Mouse (Mus musculus) hindbrain, postnatal 0 days (tissue): ENCODE measurements around the gene Gnpda2. TPM values are rescaled to one million over a fixed set of nuclear protein-coding genes. Genes with fewer than 3 reads are reported as not detected.
A peak's percentile ranks its signal among the peaks of the same experiment; 100 is the strongest.

ENCODE experiments used
- ATAC-seq: fragments of 200-750 bp; cut with Nextera tagmentation; 2 replicates; pipeline ENCODE4 v1.8.0; 2017; ENCODE audit warnings: mild to moderate bottlenecking, moderate TSS enrichment, moderate library complexity
- DNase-seq: peaks from one replicate; pipeline ENCODE4 v3.0.0-alpha.2; 2015; ENCODE audit warnings: low spot score
- H3K27ac ChIP-seq: fragments of 300-500 bp; sonication (generic); 2 replicates; pipeline ENCODE4 v1.5.1; 2014; ENCODE audit warnings: mild to moderate bottlenecking
- H3K27me3 ChIP-seq: fragments of 300-500 bp; sonication (generic); 2 replicates; pipeline ENCODE4 v1.6.1; 2014; ENCODE audit warnings: low read length, mixed read lengths; ENCODE audit not compliant: insufficient read depth
- H3K36me3 ChIP-seq: fragments of 300-500 bp; sonication (generic); 2 replicates; pipeline ENCODE4 v1.6.1; 2014; ENCODE audit warnings: low read length, mixed read lengths; ENCODE audit not compliant: insufficient read depth
- H3K4me1 ChIP-seq: fragments of 300-500 bp; sonication (generic); 2 replicates; pipeline ENCODE4 v1.6.1; 2014; ENCODE audit warnings: antibody characterized with exemption, low read length, mixed read lengths; ENCODE audit not compliant: insufficient read depth
- H3K4me2 ChIP-seq: fragments of 300-500 bp; sonication (generic); 2 replicates; pipeline ENCODE4 v1.6.1; 2014; ENCODE audit warnings: low read depth, mild to moderate bottlenecking, low read length, moderate library complexity, mixed read lengths
- H3K4me3 ChIP-seq: fragments of 300-500 bp; sonication (generic); 2 replicates; pipeline ENCODE4 v1.5.1; 2014; ENCODE audit warnings: low read length
- H3K9ac ChIP-seq: fragments of 300-500 bp; sonication (generic); replicated peaks from 2 replicates; pipeline ENCODE4 v1.6.1; 2014; ENCODE audit warnings: mild to moderate bottlenecking, low read length, moderate library complexity, mixed read lengths
- H3K9me3 ChIP-seq: fragments of 300-500 bp; sonication (generic); 2 replicates; pipeline ENCODE4 v1.6.1; 2016; ENCODE audit warnings: low read length, mixed read lengths
- CTCF ChIP-seq: IDR thresholded peaks from 2 replicates; pipeline ENCODE4 v1.5.1; 2016; ENCODE audit warnings: antibody characterized with exemption, control low read depth, low read depth
- WGBS: fragments of 180-500 bp; shearing (Covaris S2); extraction: QIAGEN DNeasy Blood & Tissue Kit; methylation state at CpG from one replicate; pipeline ENCODE4 v1.1.7; 2014; 5-methylcytosine and 5-hydroxymethylcytosine counted together
- polyA plus RNA-seq: library from polyadenylated mRNA; unstranded; fragments of >200 nt; fragmentation: Nextera tagmentation; extraction: Ambion mirVana; gene quantifications from 2 replicates; pipeline ENCODE4 v1.2.1, GENCODE M21; 2015
- total RNA-seq: library from RNA; depleted of rRNA; stranded (reverse); fragments of >200 nt; gene quantifications from 2 replicates; pipeline ENCODE4 v1.2.3, GENCODE M21; 2014; rRNA removed

Gene Gnpda2
- total and polyA plus RNA-seq, 2 experiments from 2014 or later = 22.6 to 37.9 TPM

DNA sequence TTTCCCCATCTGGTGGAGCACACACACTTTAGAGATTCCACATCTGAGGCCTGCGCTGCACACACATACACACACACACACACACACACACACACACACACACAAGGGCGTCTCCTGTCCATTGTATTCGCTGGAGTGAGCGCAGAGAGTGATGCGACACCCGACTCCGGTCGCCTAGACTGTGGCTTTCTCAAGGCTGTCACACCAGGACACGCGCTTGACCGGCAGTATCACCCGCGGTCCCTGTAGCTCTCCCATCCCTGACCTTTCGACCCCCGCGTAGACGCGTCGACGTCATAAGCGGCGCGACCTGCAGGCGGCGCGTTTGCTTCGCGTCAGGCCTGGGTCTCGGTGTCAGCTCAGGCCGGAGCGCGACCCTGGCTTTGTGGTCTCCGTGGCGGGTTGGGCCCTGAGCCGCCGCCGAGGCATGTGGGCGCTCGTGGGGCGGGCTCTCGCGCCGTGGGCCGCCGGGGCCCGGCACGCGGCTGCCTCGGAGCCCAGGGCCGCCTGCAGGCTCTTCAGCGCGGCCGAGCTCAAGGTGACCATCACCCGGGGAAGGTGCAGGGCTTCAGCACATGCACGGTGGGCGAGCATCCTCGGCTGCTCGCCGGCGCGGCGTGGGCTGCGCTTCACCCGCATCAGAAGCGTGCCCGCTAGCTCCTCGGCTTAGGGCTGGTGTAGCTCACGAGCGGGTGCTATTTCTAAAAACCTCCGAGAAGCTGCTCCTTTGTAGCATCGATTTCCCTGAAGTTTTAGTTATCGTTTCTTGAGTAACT is 35.3 kb downstream of the Gnpda2 start, which contains the start of gene Guf1:
TSS of gene Guf1 (plus strand) at position 296 of the 776 bp plus-strand sequence.
- no peaks in the 10 kb centered on the region for H3K27me3 ChIP-seq
- DNase-seq (peak; percentile 96), ATAC-seq (peak; percentile 96)
- H3K4me2 ChIP-seq = peak within 1 kb of the TSS; percentile 74
- peak within 1 kb of the TSS; percentile 92 for H3K9ac ChIP-seq
- peak; percentile 52 for TF ChIP-seq CTCF
- H3K4me1 ChIP-seq = no peaks in the 10 kb centered on the region
- WGBS = under 1% methylated on average over 71 of the region's 72 CpGs
- H3K4me3 ChIP-seq = peak within 1 kb of the TSS; percentile 77
- peaks cover 7% of the 10 kb centered on the region; the same call in 1 of the 2 replicates for H3K36me3 ChIP-seq
- no peaks in the 10 kb centered on the region for H3K9me3 ChIP-seq
- peak within 1 kb of the TSS; percentile 96 for H3K27ac ChIP-seq

DNA sequence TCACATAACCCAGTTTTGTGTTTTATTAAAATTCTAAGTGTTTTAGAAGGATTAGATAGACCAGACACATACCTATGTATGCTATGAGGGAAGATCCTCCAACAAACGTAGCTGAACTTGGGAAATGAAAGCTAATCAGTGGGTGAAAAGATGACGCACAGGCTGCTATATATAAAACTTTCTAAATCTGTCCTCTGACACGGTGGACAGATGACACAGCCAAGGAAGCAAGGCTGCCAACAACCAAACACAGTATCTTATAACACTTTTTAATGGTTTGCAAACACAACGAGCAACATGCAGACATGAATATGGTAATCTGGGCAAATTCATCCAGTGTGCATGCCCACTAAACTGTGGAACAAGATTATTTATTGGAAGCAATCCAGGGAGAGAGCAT is 49.7 kb downstream of the Gnpda2 start, which contains the start of gene Yipf7:
TSS of gene Yipf7 (minus strand) at position 160 of the 400 bp plus-strand sequence.
- DNase-seq = no peak
- TF ChIP-seq CTCF = no peak
- Histone ChIP-seq H3K4me3 (no peak within 1 kb of the TSS), H3K4me1 (no peaks in the 10 kb centered on the region), H3K4me2 (no peak within 1 kb of the TSS), H3K9ac (no peak within 1 kb of the TSS), H3K9me3 (no peaks in the 10 kb centered on the region), H3K36me3 (no peaks in the 10 kb centered on the region), H3K27ac (no peak within 1 kb of the TSS), H3K27me3 (no peaks in the 10 kb centered on the region)
- ATAC-seq = no peak
- WGBS = 63% methylated on average over 4 of the region's 4 CpGs

DNA sequence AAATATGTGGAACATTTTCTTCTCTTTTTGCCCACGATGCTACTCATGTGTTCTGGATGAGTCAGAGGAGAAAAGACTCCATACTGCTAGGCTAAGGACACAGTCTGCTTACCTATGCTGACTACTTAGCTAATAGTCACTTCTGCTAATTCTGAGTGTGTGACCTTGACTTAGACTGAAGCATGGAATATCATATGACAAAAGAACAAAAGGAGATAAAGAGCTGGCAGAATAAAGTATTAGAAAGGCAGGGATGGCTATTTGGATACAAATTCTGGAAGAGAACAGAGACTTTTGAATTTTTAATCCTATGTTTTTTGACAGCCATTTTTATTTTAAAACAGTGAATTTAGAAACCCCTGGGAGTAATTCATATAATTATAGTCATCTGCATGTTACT is 50.5 kb downstream of the Gnpda2 start:
- no peak overlapping the region for H3K27ac ChIP-seq
- H3K36me3 ChIP-seq = no peaks in the 10 kb centered on the region
- WGBS = 88% methylated on average over 1 of the region's 1 CpGs
- no peak for DNase-seq
- H3K4me1 ChIP-seq = no peaks in the 10 kb centered on the region
- no peak for TF ChIP-seq CTCF
- no peak overlapping the region for H3K4me2 ChIP-seq
- H3K9ac ChIP-seq = no peak overlapping the region
- no peak for ATAC-seq
- H3K9me3 ChIP-seq = no peaks in the 10 kb centered on the region
- no peak overlapping the region for H3K4me3 ChIP-seq
- no peaks in the 10 kb centered on the region for H3K27me3 ChIP-seq

DNA sequence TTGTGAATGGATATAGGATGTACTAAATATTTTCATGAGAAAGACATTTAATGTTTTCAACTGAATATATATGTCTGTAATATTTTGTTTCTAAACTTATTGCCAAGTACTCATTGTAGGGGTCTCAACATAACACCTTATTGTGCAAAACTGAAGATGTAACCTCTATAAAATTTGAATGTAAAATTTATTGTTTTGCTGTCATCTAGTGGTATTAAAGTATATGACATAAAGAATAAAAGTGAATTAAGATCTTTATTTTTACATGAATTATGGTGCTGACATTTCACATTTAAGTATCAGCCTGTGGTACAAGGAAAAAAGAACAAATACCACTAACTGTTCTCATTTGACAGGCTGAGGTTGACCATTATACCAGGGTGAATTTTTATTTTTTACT is 68.2 kb downstream of the Gnpda2 start:
- no peak for DNase-seq
- no peaks in the 10 kb centered on the region for H3K9me3 ChIP-seq
- no peak for ATAC-seq
- H3K4me3 ChIP-seq = no peak overlapping the region
- no peak overlapping the region for H3K27ac ChIP-seq
- no peaks in the 10 kb centered on the region for H3K4me1 ChIP-seq
- no peaks in the 10 kb centered on the region for H3K27me3 ChIP-seq
- no peaks in the 10 kb centered on the region for H3K36me3 ChIP-seq
- no peak overlapping the region for H3K4me2 ChIP-seq
- H3K9ac ChIP-seq = no peak overlapping the region
- TF ChIP-seq CTCF = peak; percentile 47

Other genes with a start within 250 kb of the Gnpda2 start
- gene Yipf7, start 49.7 kb downstream of the Gnpda2 start, total RNA-seq = not detected in 2 replicates
- gene Yipf7, start 49.7 kb downstream of the Gnpda2 start, polyA plus RNA-seq = not detected in 2 replicates
- gene Guf1, start 35.4 kb downstream of the Gnpda2 start, total RNA-seq = 26.7 and 36.5 TPM in 2 replicates
- 35.4 and 41.7 TPM in 2 replicates for gene Guf1, start 35.4 kb downstream of the Gnpda2 start, polyA plus RNA-seq